Mouse (Mus musculus) spleen, adult 2 months (tissue): Measurements from ENCODE around the gene Meiob.

Experiments used
- CTCF ChIP-seq: fragments of 200-500 bp; IDR thresholded peaks from 2 replicates; pipeline ENCODE4 v1.5.1; 2011; ENCODE audit warnings: mild to moderate bottlenecking, inconsistent platforms; ENCODE audit not compliant: insufficient read depth, insufficient read length, insufficient replicate concordance; ENCODE audit errors: extremely low read depth
- POLR2A ChIP-seq: fragments of 200-500 bp; IDR thresholded peaks from 2 replicates; pipeline ENCODE4 v1.6.1; 2011; ENCODE audit warnings: low read depth, low read length, inconsistent platforms

DNA sequence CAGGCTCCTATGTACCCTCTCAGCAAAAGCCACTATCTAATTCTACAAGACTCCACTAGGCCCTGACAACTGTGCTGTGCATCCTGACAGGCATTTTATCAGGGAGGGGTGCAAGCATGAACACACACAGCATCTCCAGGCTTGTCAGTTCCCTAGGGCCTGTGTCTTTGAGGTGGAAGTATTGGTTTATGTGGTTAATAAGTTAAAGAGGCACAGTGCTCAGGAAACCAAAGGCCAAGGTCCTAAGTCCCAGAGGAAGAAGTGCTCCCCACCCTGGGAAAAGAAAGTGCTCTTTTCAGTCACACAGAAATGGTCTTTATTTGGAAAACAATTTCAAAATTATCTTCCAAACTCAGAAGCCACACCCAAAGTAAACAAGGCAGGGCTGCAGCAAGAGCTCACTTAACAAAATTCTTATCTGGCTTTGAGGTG, 44.5 kb downstream of the Meiob start:
- TF ChIP-seq CTCF (no peak), POLR2A (no peak)
